Mouse (Mus musculus) left cerebral cortex, adult 2 months (tissue): ENCODE data around the gene Ncmap. TPM values are rescaled to one million over a fixed set of nuclear protein-coding genes. Genes with fewer than 3 reads are reported as not detected.

Experiments used
- DNase-seq, 2 experiments: peaks; one replicate each; pipeline ENCODE4 v3.0.0; 2021 to 2022; ENCODE audit warnings: low spot score in 2 of 2, mixed read lengths in 1 of 2; ENCODE audit errors: extremely low spot score in 1 of 2
- H3K27ac ChIP-seq: fragments of 200-600 bp; 2 replicates; pipeline ENCODE4 v1.8.1; 2022
- H3K4me3 ChIP-seq: fragments of 200-600 bp; 2 replicates; pipeline ENCODE4 v1.8.1; 2022
- CTCF ChIP-seq: fragments of 200-600 bp; IDR thresholded peaks from 2 replicates; pipeline ENCODE4 v1.8.1; 2022; ENCODE audit warnings: antibody characterized with exemption, mild to moderate bottlenecking, moderate library complexity
- intact Hi-C: fragments of 180-260 bp; cut with DNase I; formaldehyde crosslinking; loops from one replicate; pipeline ENCODE4 v1.15.1; 2025
- microRNA-seq, 2 experiments: library from miRNA; unstranded; fragments of <30 nt; microRNA quantifications; one replicate each; pipeline ENCODE4 v1.2.0; 2021
- total RNA-seq, 2 experiments: library from RNA; stranded (reverse); gene quantifications; 2 replicates each; pipeline ENCODE4 v1.2.3; 2021

Ncmap gene
- total RNA-seq, 2 experiments from 2014 or later, result 0.65 to 1.6 TPM

- intact Hi-C loops, result no loop called here
- no peak overlapping the region for H3K27ac ChIP-seq
- TF ChIP-seq CTCF, result no peak
- no peak for DNase-seq
- no peak overlapping the region for H3K4me3 ChIP-seq
These were observed 71.6 kb downstream of the Ncmap start for GRCm38 (mm10) chr4:135326469-135326868.

- DNase-seq, result no peak
- no peak overlapping the region for H3K27ac ChIP-seq
- intact Hi-C loops, result no loop called here
- no peak overlapping the region for H3K4me3 ChIP-seq
- no peak for TF ChIP-seq CTCF
These were observed 72.0 kb downstream of the Ncmap start for GRCm38 (mm10) chr4:135326046-135326445.

GRCm38 (mm10) chr4:135323021-135323420 is 75.0 kb downstream of the Ncmap start:
- no peak for TF ChIP-seq CTCF
- DNase-seq, result no peak
- intact Hi-C loops, result no loop called here
- H3K27ac ChIP-seq, result no peak overlapping the region
- H3K4me3 ChIP-seq, result no peak overlapping the region

Small RNA genes lying within 50 kb of the gene (microRNA-seq; reads per million reads assigned to microRNA genes)
- gene Mir700, result 308 to 721 reads per million in 2 experiments

Other genes starting within 250 kb of the Ncmap start
- gene Clic4, start 125.4 kb downstream of the Ncmap start, total RNA-seq, result 10 to 100 TPM; 29.5 to 34.3 TPM
- 100 to 1,000 TPM; 133 to 139 TPM for gene Srrm1, start 44.9 kb downstream of the Ncmap start, total RNA-seq
- gene Rcan3, start 35.6 kb upstream of the Ncmap start, total RNA-seq, result 10 to 100 TPM; 24.4 to 30.8 TPM
- gene Stpg1, start 96.6 kb upstream of the Ncmap start, total RNA-seq, result 1 to 10 TPM in 1 of 2 experiments, under 1 TPM in 1; 0.57 to 1.7 TPM
- 10 to 100 TPM; 93.9 to 94.9 TPM for gene Nipal3, start 96.8 kb upstream of the Ncmap start, total RNA-seq
- gene Grhl3, start 175.4 kb upstream of the Ncmap start, total RNA-seq, result 1 to 10 TPM in 1 of 2 experiments, under 1 TPM in 1; 0.86 to 1.5 TPM